Mouse (Mus musculus) hematopoietic stem cell, adult 5-6 weeks (primary cell): ENCODE measurements around the gene Fgfbp3. TPM values are rescaled to one million over a fixed set of nuclear protein-coding genes. Genes with fewer than 3 reads are reported as not detected.
"Not testable (repeated sequence)": the region's sequence is repeated elsewhere in the genome, so short reads cannot be mapped to it uniquely, and the experiment has no call there.

Source experiments
- ATAC-seq, 2 experiments: fragments of 125-278 bp in 1 of 2; replicated peaks in 1 of 2; 2 replicates each; pipeline ENCODE4 v1.8.0; 2016 to 2017; ENCODE audit warnings: inconsistent platforms in 2 of 2, mild to moderate bottlenecking in 2 of 2, moderate number of reproducible peaks in 2 of 2, low read depth in 1 of 2, moderate TSS enrichment in 1 of 2; ENCODE audit not compliant: low FRiP score in 2 of 2, poor library complexity in 2 of 2, severe bottlenecking in 2 of 2, insufficient read depth in 1 of 2, low TSS enrichment in 1 of 2
- total RNA-seq: library from RNA; stranded (forward); fragments of 172-1452, 232-1000 nt; gene quantifications from 2 replicates; pipeline ENCODE4 v1.2.3, GENCODE M21; 2017

Gene Fgfbp3
- total RNA-seq, 1 experiment from 2014 or later: 2.7 TPM

DNA sequence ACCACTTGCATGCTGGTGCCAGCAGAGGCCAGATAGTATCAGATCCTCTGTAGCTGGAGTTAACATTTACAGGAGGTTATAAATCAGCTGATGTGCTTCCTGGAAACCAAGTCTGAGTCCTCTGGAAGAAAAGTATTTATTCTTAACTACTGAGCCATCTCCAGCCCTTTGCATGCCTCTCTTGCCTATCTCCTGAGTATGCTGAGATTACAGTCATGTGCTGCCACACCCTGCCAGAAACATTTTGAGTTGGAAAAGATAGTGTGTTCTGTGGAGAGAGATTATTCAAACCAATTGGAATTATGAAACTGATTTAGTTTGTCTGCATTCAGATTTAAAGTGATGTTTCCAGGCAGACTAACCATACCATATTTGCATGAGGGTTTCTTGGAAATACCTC lies 42.1 kb downstream of the Fgfbp3 start:
- no peak for ATAC-seq

DNA sequence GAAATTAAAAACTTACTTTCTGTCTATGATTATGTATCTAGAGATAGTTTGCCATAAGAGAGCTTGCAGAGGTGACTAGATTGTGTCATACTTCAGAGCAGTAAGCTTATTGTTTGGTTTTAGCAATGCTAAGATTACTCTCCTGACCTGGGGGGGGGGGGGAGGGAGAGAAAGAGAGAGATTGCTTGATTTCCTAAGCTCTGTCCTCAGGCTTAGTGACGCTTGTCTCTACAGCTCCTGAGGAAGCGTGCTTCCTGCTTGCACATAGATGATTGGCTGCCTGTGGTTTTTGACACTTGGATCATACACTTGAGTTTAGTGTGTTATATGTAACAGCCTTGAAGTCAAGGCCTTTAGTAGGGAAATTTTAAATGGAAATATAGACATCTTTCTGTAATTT lies 44.8 kb downstream of the Fgfbp3 start:
- no peak for ATAC-seq

DNA sequence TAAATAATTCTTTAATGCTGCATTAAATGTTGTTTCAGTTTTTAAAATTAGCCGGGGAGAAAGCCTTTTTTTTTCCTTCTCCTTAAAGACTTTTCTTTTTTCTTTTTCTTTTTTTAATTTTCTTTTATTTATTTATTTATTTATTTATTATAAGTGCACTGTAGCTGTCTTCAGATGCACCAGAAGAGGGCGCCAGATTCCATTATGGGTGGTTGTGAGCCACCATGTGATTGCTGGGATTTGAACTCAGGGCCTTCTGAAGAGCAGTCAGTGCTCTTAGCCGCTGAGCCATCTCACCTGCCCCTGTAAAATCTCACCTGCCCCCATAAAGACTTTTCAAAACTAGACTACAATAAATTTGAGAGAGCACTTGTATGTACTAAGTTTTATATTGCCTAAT lies 50.7 kb downstream of the Fgfbp3 start:
- ATAC-seq: not testable (repeated sequence)

Other genes with a start within 250 kb of the Fgfbp3 start
- gene Ppp1r3c, start 183.0 kb downstream of the Fgfbp3 start, total RNA-seq: not detected in 2 replicates
- gene Tnks2, start 85.4 kb downstream of the Fgfbp3 start, total RNA-seq: 88.0 and 117 TPM in 2 replicates
- gene Btaf1, start 6.5 kb upstream of the Fgfbp3 start, total RNA-seq: 54.2 and 85.2 TPM in 2 replicates